In genomic region chr7:40332455-40332854, GRCm38 (mm10) we compare ENCODE assay signal across 9 mouse cellular contexts.
DNase-seq lines count a peak whose midpoint lies in the region; ATAC-seq lines count a peak whose summit lies in the region.
"Had no signal": no experiment of that assay in that cellular context is flagged by ENCODE, and none has a peak within 500 bp of the region (broad histone marks: within the 10 kb centered on the region; RNA-seq: fewer than 3 reads in every experiment).

No protein-coding gene starts in this region.

- 36% methylated on average over 4 of the region's 4 CpGs for WGBS in hindbrain, embryonic 11.5 days
- WGBS in hindbrain, embryonic 16.5 days: 28% methylated on average over 4 of the region's 4 CpGs
- WGBS in kidney, embryonic 15.5 days: 36% methylated on average over 4 of the region's 4 CpGs
- WGBS in neural tube, embryonic 11.5 days: 37% methylated on average over 4 of the region's 4 CpGs

- H3K9me3 ChIP-seq in hindbrain, embryonic 11.5 days (ENCODE audit: control insufficient read depth, low read length): no peaks in the 10 kb centered on the region
- H3K9me3 ChIP-seq in hindbrain, embryonic 16.5 days (ENCODE audit: control insufficient read depth, low read length): no peaks in the 10 kb centered on the region
- H3K9me3 ChIP-seq in kidney, embryonic 15.5 days (replicated peaks): no peaks in the 10 kb centered on the region
- no peaks in the 10 kb centered on the region for H3K9me3 ChIP-seq in neural tube, embryonic 11.5 days (ENCODE audit: control insufficient read depth, low read length)
- H3K9me3 ChIP-seq: lung, embryonic 15.5 days had no signal

- no peaks in the 10 kb centered on the region for H3K27me3 ChIP-seq in hindbrain, embryonic 11.5 days (ENCODE audit: control insufficient read depth, insufficient read depth, low read length)
- H3K27me3 ChIP-seq in hindbrain, embryonic 16.5 days (replicated peaks; ENCODE audit: control insufficient read depth, insufficient read depth, low read length): no peaks in the 10 kb centered on the region
- H3K27me3 ChIP-seq in kidney, embryonic 15.5 days: no peaks in the 10 kb centered on the region
- H3K27me3 ChIP-seq in neural tube, embryonic 11.5 days (ENCODE audit: control insufficient read depth, insufficient read depth, low read length): no peaks in the 10 kb centered on the region
- H3K27me3 ChIP-seq: lung, embryonic 15.5 days had no signal

- peak; percentile 81 for ATAC-seq in hindbrain, embryonic 11.5 days (ENCODE audit: low FRiP score)
- ATAC-seq in hindbrain, embryonic 16.5 days: no peak
- ATAC-seq in kidney, embryonic 15.5 days (replicated peaks; ENCODE audit: low FRiP score): peak; percentile 83
- peak; percentile 74 for ATAC-seq in neural tube, embryonic 11.5 days (ENCODE audit: insufficient read depth, low FRiP score, low TSS enrichment)
- ATAC-seq: activated CD4-positive, CD25-positive, alpha-beta regulatory T cell, adult 4 months had no signal

- no peak overlapping the region for H3K27ac ChIP-seq in hindbrain, embryonic 11.5 days (ENCODE audit: low read depth, low read length)
- no peak overlapping the region for H3K27ac ChIP-seq in hindbrain, embryonic 16.5 days (ENCODE audit: low read depth, low read length)
- peak overlapping the region; percentile 34; the same call in 1 of the 2 replicates for H3K27ac ChIP-seq in kidney, embryonic 15.5 days
- H3K27ac ChIP-seq in neural tube, embryonic 11.5 days (ENCODE audit: low read depth, low read length): no peak overlapping the region
- H3K27ac ChIP-seq: lung, embryonic 15.5 days had no signal

- peak; percentile 59 for DNase-seq in hindbrain, embryonic 11.5 days (ENCODE audit: low spot score)
- peak; percentile 43 for DNase-seq in forelimb bud, embryonic 11.5 days (ENCODE audit: low read depth, low spot score)
- peak; percentile 47 for DNase-seq in neural tube, embryonic 11.5 days (ENCODE audit: low spot score)
- DNase-seq in layer of hippocampus, adult 18-20 months (ENCODE audit: low spot score in 2 of 2): no peak
- DNase-seq in spleen, postnatal 36 days (ENCODE audit: low spot score in 2 of 2): no peak

- no peak overlapping the region for H3K4me2 ChIP-seq in hindbrain, embryonic 11.5 days (replicated peaks; ENCODE audit: low read depth, low read length)
- no peak overlapping the region for H3K4me2 ChIP-seq in hindbrain, embryonic 16.5 days (ENCODE audit: low read length)
- H3K4me2 ChIP-seq in kidney, embryonic 15.5 days: no peak overlapping the region
- no peak overlapping the region for H3K4me2 ChIP-seq in neural tube, embryonic 11.5 days (ENCODE audit: low read depth)
- H3K4me2 ChIP-seq: lung, embryonic 15.5 days had no signal

- H3K4me3 ChIP-seq in hindbrain, embryonic 11.5 days (ENCODE audit: low read depth, low read length): no peak overlapping the region
- H3K4me3 ChIP-seq in hindbrain, embryonic 16.5 days (ENCODE audit: low read length): no peak overlapping the region
- no peak overlapping the region for H3K4me3 ChIP-seq in kidney, embryonic 15.5 days (replicated peaks)
- no peak overlapping the region for H3K4me3 ChIP-seq in neural tube, embryonic 11.5 days (ENCODE audit: low read depth, low read length)
- H3K4me3 ChIP-seq: lung, embryonic 15.5 days had no signal

- H3K9ac ChIP-seq in hindbrain, embryonic 11.5 days (ENCODE audit: low read depth, low read length): no peak overlapping the region
- no peak overlapping the region for H3K9ac ChIP-seq in hindbrain, embryonic 16.5 days (ENCODE audit: low read depth, low read length)
- H3K9ac ChIP-seq in kidney, embryonic 15.5 days: no peak overlapping the region
- H3K9ac ChIP-seq in neural tube, embryonic 11.5 days (ENCODE audit: low read length): no peak overlapping the region
- H3K9ac ChIP-seq: lung, embryonic 15.5 days had no signal

- H3K36me3 ChIP-seq in hindbrain, embryonic 11.5 days (ENCODE audit: control insufficient read depth, insufficient read depth, low read length): no peaks in the 10 kb centered on the region
- no peaks in the 10 kb centered on the region for H3K36me3 ChIP-seq in hindbrain, embryonic 16.5 days (ENCODE audit: control insufficient read depth, insufficient read depth, low read length)
- H3K36me3 ChIP-seq in kidney, embryonic 15.5 days: no peaks in the 10 kb centered on the region
- H3K36me3 ChIP-seq in neural tube, embryonic 11.5 days (ENCODE audit: control insufficient read depth, insufficient read depth, low read length): no peaks in the 10 kb centered on the region
- H3K36me3 ChIP-seq: lung, embryonic 15.5 days had no signal

- H3K4me1 ChIP-seq in hindbrain, embryonic 11.5 days (replicated peaks; ENCODE audit: control insufficient read depth, insufficient read depth, low read length): no peaks in the 10 kb centered on the region
- H3K4me1 ChIP-seq in hindbrain, embryonic 16.5 days (ENCODE audit: control insufficient read depth, insufficient read depth, low read depth, low read length): no peaks in the 10 kb centered on the region
- H3K4me1 ChIP-seq in kidney, embryonic 15.5 days: 0 out of 2 replicates have a peak, but pooled peaks cover 5% of the 10 kb centered on the region
- peaks cover 7% of the 10 kb centered on the region; the same call in 1 of the 2 replicates for H3K4me1 ChIP-seq in neural tube, embryonic 11.5 days (ENCODE audit: control insufficient read depth, insufficient read depth, low read length)
- H3K4me1 ChIP-seq: lung, embryonic 15.5 days had no signal

Comparison
In these comparisons a context has a peak if more than half of its experiments do, and no peak if none do; other contexts are left out.
1. DNase-seq: peak in hindbrain, embryonic 11.5 days (single experiment), forelimb bud, embryonic 11.5 days (single experiment) and neural tube, embryonic 11.5 days (single experiment); none in layer of hippocampus, adult 18-20 months (0 of 2) and spleen, postnatal 36 days (0 of 2).